Mouse (Mus musculus): ENCODE measurements around the gene Lhx1. TPM values are rescaled to one million over a fixed set of nuclear protein-coding genes. Genes with fewer than 3 reads are reported as not detected.

Lhx1 gene
- polyA plus RNA-seq (2017; shearing (Covaris generic)): under 1 TPM in 1 of 2 experiments, not detected in 1; 0.87 TPM

GRCm38 (mm10) chr11:84525421-84526274, at the start of gene Lhx1:
Gene Lhx1, minus strand, starts transcription at chr11:84525535.

GRCm38 (mm10) chr11:84513171-84514116, 11.9 kb downstream of the Lhx1 start, which contains the start of gene Aatf:
Gene Aatf, minus strand, starts transcription at chr11:84513522.

Other genes starting within 250 kb of the Lhx1 start
- 10 to 100 TPM; 68.6 to 79.3 TPM for gene Aatf, start 12.0 kb downstream of the Lhx1 start, polyA plus RNA-seq (2017; shearing (Covaris generic))

All from inflammation-experienced regulatory T-cells (primary cell).